Mouse (Mus musculus) heart, embryonic 10.5 days (tissue): ENCODE measurements around the gene Dhdds. TPM values are rescaled to one million over a fixed set of nuclear protein-coding genes. Genes with fewer than 3 reads are reported as not detected.
A peak's percentile ranks its signal among the peaks of the same experiment; 100 is the strongest.

Experiments used
- DNase-seq: peaks from one replicate; pipeline ENCODE4 v3.0.0-alpha.2; 2017; ENCODE audit warnings: low spot score
- H3K27ac ChIP-seq: fragments of 300-500 bp; sonication (generic); 2 replicates; pipeline ENCODE4 v1.5.1; 2016; ENCODE audit warnings: mild to moderate bottlenecking
- H3K27me3 ChIP-seq: fragments of 300-500 bp; sonication (generic); 2 replicates; pipeline ENCODE4 v1.6.1; 2016; ENCODE audit warnings: mild to moderate bottlenecking; ENCODE audit not compliant: poor library complexity, insufficient read depth, severe bottlenecking
- H3K36me3 ChIP-seq: fragments of 300-500 bp; sonication (generic); 2 replicates; pipeline ENCODE4 v1.6.1; 2016; ENCODE audit warnings: mild to moderate bottlenecking, moderate library complexity
- H3K4me1 ChIP-seq: fragments of 300-500 bp; sonication (generic); 2 replicates; pipeline ENCODE4 v1.6.1; 2016; ENCODE audit warnings: mild to moderate bottlenecking
- H3K4me3 ChIP-seq: fragments of 300-500 bp; sonication (generic); 2 replicates; pipeline ENCODE4 v1.5.1; 2016; ENCODE audit warnings: mild to moderate bottlenecking, moderate library complexity
- H3K9me3 ChIP-seq: fragments of 300-500 bp; sonication (generic); 2 replicates; pipeline ENCODE4 v1.6.1; 2016; ENCODE audit warnings: mild to moderate bottlenecking, moderate library complexity
- WGBS: fragments of 180-500 bp; shearing (Covaris S2); methylation state at CpG from one replicate; pipeline ENCODE4 v1.1.7; 2016; 5-methylcytosine and 5-hydroxymethylcytosine counted together
- polyA plus RNA-seq: library from polyadenylated mRNA; unstranded; fragments of >200 nt; fragmentation: Nextera tagmentation; extraction: Ambion mirVana; gene quantifications from 2 replicates; pipeline ENCODE4 v1.2.1, GENCODE M21; 2016

The Dhdds gene
- polyA plus RNA-seq, 1 experiment from 2014 or later, result 39.0 TPM

DNA sequence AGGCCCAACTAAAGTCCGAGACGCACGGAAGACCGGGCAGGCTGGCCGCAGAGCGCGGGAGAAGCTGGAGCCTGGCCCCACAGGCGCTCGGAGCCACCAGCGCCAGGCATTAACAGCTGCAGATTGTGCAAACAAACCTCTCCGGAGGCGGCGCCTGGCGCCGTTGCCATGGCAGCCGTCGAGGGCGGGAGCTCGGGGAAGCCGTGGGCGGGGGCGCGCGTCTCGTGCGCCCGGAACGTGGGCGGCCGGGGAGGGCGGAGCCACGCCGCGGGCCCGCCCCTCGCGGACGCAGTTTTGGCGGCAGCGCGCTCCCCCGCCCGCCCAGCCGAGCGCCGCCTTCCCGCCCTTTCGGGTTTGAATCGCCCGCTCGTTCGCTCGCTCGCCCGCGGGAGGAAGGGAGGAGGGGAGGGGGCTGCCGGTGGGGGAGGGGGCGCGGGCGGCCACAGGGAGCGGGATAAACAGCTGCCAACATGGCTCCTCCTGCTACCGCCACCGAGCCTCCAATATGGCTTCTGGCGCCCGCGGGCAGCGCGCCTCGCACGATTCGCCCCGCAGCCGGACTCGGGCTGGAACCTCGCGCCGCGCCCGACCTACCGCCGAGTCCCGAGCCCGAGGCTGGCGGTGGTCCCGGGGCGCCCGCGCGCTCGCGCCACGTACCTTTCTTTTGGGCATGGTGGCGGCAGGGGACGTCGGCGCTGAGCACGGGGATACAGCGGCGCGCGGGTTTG is 33.4 kb downstream of the Dhdds start:
- peaks cover 27% of the 10 kb centered on the region for H3K4me1 ChIP-seq
- no peaks in the 10 kb centered on the region for H3K9me3 ChIP-seq
- H3K36me3 ChIP-seq, result peaks cover 66% of the 10 kb centered on the region
- under 1% methylated on average over 80 of the region's 101 CpGs for WGBS
- peak overlapping the region; percentile 100 for H3K27ac ChIP-seq
- DNase-seq, result peak; percentile 97
- peak overlapping the region; percentile 80 for H3K4me3 ChIP-seq
- no peaks in the 10 kb centered on the region for H3K27me3 ChIP-seq

DNA sequence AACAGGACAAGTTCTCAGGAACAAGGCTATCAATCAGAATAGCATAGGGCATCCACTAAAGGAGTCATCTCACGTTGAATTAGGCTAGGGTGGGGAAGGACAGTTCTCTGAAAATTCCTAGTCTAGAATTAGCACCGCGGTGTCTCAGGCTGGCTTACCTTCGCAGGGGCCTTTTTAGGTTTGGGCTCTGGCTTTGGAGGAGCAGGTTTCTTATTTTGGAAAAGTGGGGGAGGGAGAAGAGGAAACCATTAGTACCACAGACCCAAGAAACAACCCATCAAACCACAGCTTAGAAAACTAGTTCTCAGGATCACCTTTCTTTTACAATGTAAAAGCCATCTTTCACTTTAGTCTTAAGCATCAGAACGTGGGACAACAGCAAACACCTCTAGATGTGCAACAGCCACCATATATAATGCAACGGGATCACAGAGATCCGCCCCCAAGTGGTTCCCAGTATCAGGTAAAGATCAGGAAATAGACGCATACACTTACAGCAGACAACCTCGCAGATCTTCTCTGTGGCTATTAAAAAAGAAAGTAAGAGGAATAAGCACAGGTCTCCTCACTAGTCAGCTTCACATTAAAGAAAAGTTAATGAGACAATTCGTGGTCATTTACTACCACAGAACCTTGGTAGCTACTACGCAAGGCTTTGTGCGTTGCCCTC is 34.3 kb downstream of the Dhdds start:
- H3K27ac ChIP-seq, result peak overlapping the region; percentile 100; the same call in 1 of the 2 replicates
- H3K9me3 ChIP-seq, result no peaks in the 10 kb centered on the region
- no peak for DNase-seq
- H3K36me3 ChIP-seq, result peaks cover 59% of the 10 kb centered on the region
- WGBS, result 50% methylated on average over 12 of the region's 12 CpGs
- H3K4me1 ChIP-seq, result peaks cover 27% of the 10 kb centered on the region
- H3K27me3 ChIP-seq, result no peaks in the 10 kb centered on the region
- peak overlapping the region; percentile 80 for H3K4me3 ChIP-seq

DNA sequence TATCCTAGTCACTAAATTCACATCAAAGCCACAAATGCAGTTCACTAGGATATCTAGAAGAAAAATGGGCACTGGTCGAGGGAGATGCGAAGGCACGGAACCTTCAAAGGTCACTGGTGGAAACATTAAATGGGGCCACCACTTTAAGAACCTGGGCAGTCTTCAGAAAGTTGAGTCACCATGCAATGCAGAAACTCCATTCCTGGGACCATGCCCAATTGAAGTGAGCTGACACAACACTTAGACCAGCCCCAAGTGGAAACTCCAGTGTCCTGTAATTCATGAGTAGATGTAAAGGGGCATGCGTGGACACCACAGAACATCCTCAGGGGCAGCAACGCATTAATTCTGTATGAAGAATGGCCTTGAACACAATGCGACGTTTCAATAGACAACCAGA is 38.2 kb downstream of the Dhdds start:
- WGBS, result 89% methylated on average over 7 of the region's 7 CpGs
- Histone ChIP-seq H3K9me3 (no peaks in the 10 kb centered on the region), H3K36me3 (peaks cover 39% of the 10 kb centered on the region), H3K27me3 (no peaks in the 10 kb centered on the region), H3K4me3 (no peak overlapping the region), H3K27ac (no peak overlapping the region), H3K4me1 (peaks cover 12% of the 10 kb centered on the region)
- DNase-seq, result no peak

DNA sequence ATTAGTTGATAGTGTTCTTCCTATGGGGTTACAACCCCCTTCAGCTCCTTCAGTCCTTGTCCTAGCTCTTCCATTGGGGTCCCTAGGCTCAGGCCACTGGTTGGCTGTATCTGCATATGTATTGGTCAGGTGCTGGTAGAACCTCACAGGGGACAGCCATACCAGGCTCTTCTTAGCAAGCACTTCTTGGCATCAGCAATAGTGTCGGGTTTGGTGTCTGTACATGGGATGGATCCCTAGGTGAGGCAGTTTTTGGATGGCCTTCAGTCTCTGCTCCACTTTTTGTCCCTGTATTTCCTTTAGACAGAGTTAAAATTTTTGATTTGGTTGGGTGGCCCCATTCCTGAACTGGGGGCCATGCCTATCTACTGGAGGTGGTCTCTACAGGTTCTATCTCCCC is 41.8 kb downstream of the Dhdds start:
- Histone ChIP-seq H3K36me3 (peaks cover 14% of the 10 kb centered on the region), H3K9me3 (no peaks in the 10 kb centered on the region), H3K4me3 (no peak overlapping the region), H3K27ac (no peak overlapping the region), H3K27me3 (no peaks in the 10 kb centered on the region), H3K4me1 (no peaks in the 10 kb centered on the region)
- 76% methylated on average over 1 of the region's 1 CpGs for whole genome bisulfite sequencing
- DNase-seq, result peak; percentile 47

DNA sequence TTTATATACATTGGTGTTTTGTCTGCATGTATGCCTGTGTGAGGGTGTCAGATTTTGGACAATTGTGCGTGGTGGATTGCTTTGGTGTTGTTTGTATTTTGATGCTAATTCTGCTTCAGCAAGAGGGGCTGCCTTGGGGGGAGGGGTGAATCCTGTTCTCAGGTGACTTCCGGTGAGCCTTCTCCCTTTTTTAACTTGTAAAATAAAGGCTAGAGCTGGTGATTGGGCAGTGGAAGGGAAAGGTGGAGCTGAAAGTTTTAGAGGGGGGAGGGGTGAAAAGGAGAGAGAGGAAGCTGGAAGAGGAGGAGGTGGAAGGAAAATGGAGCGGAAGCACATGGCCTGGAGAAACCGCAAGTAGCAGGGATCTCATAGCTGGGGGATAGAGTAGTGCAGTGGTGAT is 44.4 kb downstream of the Dhdds start:
- Histone ChIP-seq H3K9me3 (no peaks in the 10 kb centered on the region), H3K27ac (no peak overlapping the region), H3K27me3 (no peaks in the 10 kb centered on the region), H3K36me3 (no peaks in the 10 kb centered on the region), H3K4me3 (no peak overlapping the region), H3K4me1 (no peaks in the 10 kb centered on the region)
- DNase-seq, result peak; percentile 41
- WGBS, result 84% methylated on average over 4 of the region's 4 CpGs

DNA sequence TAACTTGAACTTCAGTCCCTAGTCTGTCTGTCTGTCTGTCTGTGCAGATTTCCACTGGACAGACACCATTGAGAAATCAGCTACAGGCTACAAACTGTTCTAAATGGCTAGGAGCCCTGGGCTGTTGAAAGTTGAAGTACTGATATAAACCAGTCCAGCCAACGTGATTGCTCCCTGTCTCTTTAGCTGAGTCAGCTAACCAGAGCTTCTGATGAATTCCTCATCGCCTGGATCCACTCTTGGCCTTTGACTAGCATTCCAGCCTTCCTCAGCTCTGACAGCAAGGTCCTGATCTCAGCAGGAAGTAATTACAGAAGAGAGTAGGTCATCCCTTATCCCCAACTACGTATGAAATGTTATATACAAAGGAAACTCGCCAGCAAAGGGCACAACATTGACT is 54.0 kb downstream of the Dhdds start:
- Histone ChIP-seq H3K36me3 (no peaks in the 10 kb centered on the region), H3K27me3 (no peaks in the 10 kb centered on the region), H3K27ac (no peak overlapping the region), H3K4me3 (no peak overlapping the region), H3K9me3 (no peaks in the 10 kb centered on the region), H3K4me1 (peaks cover 6% of the 10 kb centered on the region)
- DNase-seq, result no peak
- 38% methylated on average over 4 of the region's 4 CpGs for WGBS

DNA sequence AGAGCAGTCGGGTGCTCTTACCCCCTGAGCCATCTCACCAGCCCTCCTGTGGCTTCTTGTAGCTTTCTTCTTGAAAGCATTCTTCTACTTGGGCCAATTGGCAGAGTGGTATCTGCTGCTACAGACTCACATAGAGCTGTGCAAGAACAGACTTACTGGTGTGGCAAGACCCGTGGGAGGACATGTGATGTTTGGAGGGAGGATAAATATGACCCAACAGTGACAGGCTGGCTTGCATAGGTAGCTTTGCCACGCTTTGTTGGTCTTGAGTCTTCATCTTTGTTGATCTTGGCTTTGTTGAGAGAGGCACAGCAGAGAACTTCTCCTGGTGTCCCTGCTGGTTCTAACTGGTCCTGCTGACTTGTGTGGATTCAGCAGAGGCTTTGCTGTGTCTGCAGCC is 56.9 kb downstream of the Dhdds start:
- H3K27me3 ChIP-seq, result no peaks in the 10 kb centered on the region
- no peaks in the 10 kb centered on the region for H3K36me3 ChIP-seq
- H3K9me3 ChIP-seq, result no peaks in the 10 kb centered on the region
- no peak overlapping the region for H3K27ac ChIP-seq
- no peak overlapping the region for H3K4me3 ChIP-seq
- WGBS, result 72% methylated on average over 3 of the region's 3 CpGs
- peaks cover 20% of the 10 kb centered on the region for H3K4me1 ChIP-seq
- no peak for DNase-seq

DNA sequence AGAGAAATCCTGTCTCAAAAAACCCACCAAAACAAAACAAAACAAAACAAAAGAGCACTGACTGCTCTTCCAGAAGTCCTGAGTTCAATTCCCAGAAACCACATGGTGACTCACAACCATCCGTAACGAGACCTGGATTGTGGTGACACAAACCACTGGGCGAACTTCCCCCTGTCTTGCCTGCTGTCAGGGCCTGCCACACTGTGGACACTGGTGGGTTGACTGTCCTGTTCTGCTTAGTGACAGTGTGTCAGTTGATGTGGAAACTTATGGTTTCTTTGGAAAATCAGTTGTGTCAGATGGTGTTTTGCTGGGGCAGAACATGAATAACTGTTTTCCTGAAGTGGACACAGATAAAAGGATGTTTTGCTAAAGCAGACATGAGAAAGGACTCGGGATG is 58.0 kb downstream of the Dhdds start:
- no peak for DNase-seq
- Histone ChIP-seq H3K4me1 (peaks cover 27% of the 10 kb centered on the region), H3K4me3 (no peak overlapping the region), H3K27ac (no peak overlapping the region), H3K27me3 (no peaks in the 10 kb centered on the region), H3K9me3 (no peaks in the 10 kb centered on the region), H3K36me3 (no peaks in the 10 kb centered on the region)
- 91% methylated on average over 4 of the region's 4 CpGs for WGBS

DNA sequence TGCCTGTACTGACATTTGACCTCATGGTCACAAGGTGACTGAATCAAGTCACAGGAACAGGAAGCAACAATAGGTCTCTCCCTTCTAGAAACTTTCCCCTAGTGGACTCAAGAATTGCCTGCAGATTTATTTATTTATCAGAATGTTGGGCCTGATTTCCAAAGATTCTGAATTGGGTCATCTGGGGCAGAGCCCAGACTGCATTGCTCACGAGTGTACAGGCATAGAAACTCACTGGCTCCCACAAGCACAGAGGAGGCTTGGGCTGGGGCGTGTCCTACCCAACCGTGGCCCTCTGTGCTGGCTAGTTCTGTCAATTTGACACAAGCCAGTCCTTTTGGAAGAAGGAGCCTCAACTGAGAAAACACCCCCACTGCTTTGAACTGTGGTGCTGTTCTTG is 59.1 kb downstream of the Dhdds start:
- 13% methylated on average over 3 of the region's 3 CpGs for WGBS
- no peaks in the 10 kb centered on the region for H3K36me3 ChIP-seq
- H3K9me3 ChIP-seq, result no peaks in the 10 kb centered on the region
- H3K27ac ChIP-seq, result peak overlapping the region; percentile 74
- DNase-seq, result no peak
- H3K4me3 ChIP-seq, result peak overlapping the region; percentile 8; the same call in 1 of the 2 replicates
- H3K27me3 ChIP-seq, result no peaks in the 10 kb centered on the region
- peaks cover 32% of the 10 kb centered on the region for H3K4me1 ChIP-seq

DNA sequence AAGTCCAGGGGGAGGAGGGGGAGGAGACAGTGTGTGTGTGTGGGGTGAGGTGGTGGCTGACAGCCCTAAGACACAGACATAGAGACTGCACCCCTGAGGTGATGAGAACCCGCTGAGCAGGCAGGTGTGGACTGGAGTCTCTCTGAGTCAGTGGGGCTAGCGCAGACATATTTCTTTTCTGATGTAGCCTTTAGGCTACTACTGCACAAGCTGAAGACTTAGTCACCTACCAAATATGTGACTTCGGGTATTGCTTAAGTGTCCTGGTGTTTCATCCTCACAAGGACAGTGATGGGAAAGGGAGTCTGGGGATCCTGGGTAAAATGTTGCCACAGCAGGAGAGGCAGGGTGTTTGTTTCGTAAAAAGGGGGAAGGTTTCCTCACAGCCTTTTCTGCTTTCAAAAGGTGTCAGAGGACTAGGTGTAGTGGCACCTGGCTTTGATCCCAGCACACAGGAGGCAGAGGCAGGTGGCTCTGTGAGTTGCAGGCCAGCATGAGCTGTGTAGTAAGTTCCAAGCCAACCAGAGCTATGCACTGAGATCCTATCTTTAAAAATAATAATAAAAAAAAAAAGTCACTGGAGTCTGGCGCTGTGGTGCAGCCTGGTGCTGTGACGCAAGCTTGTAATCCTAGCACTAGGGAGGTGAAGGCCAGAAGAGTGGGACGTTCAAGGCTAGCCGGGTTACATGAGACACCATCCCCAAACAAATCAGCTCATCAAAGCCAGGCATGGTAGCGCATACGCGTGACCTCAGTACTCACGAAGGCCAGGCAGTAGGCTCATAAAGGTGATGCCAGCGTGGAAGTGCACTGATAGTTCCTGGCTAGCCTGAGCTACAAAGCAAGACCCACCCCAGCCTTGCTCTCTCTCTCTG is 60.1 kb downstream of the Dhdds start:
- no peaks in the 10 kb centered on the region for H3K9me3 ChIP-seq
- peaks cover 32% of the 10 kb centered on the region for H3K4me1 ChIP-seq
- H3K36me3 ChIP-seq, result no peaks in the 10 kb centered on the region
- H3K27ac ChIP-seq, result peak overlapping the region; percentile 74
- H3K4me3 ChIP-seq, result peak overlapping the region; percentile 8; the same call in 1 of the 2 replicates
- no peaks in the 10 kb centered on the region for H3K27me3 ChIP-seq
- DNase-seq, result no peak
- 79% methylated on average over 13 of the region's 13 CpGs for WGBS

DNA sequence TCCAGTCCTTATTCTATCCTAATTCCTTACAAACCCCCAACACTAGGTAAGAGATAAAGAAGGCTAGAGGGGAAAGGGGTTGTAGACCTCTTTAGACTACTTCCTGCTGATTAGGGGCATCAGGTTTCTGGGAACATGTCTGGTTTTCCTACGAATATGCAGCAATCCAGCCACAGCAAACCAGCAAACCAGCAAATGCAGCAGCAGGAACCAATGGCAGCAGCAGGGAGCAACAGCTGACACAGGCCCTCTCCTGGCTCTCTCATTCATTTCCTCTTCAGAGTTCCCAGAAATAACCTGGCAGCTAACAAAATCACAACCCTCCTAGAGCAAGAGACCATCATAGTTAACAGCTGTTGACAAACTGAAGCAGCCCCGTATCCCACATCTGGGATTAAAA is 62.6 kb downstream of the Dhdds start:
- 37% methylated on average over 2 of the region's 2 CpGs for WGBS
- peak overlapping the region; percentile 22; the same call in 1 of the 2 replicates for H3K27ac ChIP-seq
- peaks cover 32% of the 10 kb centered on the region for H3K4me1 ChIP-seq
- no peaks in the 10 kb centered on the region for H3K36me3 ChIP-seq
- no peaks in the 10 kb centered on the region for H3K9me3 ChIP-seq
- H3K27me3 ChIP-seq, result no peaks in the 10 kb centered on the region
- DNase-seq, result no peak
- H3K4me3 ChIP-seq, result no peak overlapping the region

DNA sequence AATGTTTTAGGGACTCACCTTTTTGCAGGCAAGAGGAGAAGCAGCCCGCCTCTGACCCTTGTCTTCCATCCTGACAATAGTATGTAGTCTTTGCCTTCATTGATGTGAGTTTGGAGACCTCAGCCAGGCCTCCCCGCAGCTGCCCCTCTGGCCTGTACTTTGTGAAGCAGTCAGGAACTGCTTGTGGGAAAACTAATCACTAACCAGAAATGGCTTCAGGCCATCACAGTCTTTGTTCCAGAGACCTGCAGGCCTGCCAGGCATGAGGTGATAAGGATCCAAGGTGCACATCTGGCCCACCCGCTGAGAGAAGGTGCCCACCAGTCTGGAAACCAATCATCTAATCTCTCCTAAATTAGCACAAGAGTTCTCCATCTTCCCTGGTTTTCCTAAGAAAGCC is 68.9 kb downstream of the Dhdds start:
- H3K9me3 ChIP-seq, result no peaks in the 10 kb centered on the region
- DNase-seq, result no peak
- 69% methylated on average over 3 of the region's 3 CpGs for WGBS
- H3K27ac ChIP-seq, result peak overlapping the region; percentile 65
- H3K4me3 ChIP-seq, result no peak overlapping the region
- H3K4me1 ChIP-seq, result peaks cover 18% of the 10 kb centered on the region
- no peaks in the 10 kb centered on the region for H3K36me3 ChIP-seq
- H3K27me3 ChIP-seq, result no peaks in the 10 kb centered on the region

DNA sequence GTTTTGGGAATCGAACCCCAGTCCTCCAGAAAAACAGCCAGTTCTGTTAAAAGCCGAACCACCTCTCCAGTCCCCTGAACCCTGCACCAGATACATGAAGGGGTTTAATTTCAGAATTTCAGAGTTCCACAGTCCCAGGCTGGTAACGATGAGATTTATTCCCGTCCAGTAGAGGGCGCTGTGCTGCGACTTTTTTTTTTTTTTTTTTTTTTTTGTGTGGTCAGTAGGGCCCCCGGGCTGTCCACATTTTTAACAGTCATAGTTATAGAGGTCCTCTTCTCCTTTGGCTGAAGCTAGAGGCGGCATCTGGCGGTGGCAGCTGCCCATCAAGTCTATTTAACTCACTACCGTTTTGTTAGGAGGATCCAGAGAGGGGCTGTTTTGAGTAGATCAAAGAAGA is 69.4 kb downstream of the Dhdds start:
- Histone ChIP-seq H3K27ac (peak overlapping the region; percentile 65), H3K4me3 (no peak overlapping the region), H3K36me3 (no peaks in the 10 kb centered on the region), H3K4me1 (peaks cover 18% of the 10 kb centered on the region), H3K9me3 (no peaks in the 10 kb centered on the region), H3K27me3 (no peaks in the 10 kb centered on the region)
- DNase-seq, result no peak
- WGBS, result 15% methylated on average over 10 of the region's 10 CpGs
